Mouse (Mus musculus): ENCODE measurements around the gene Lrrc75a. TPM values are rescaled to one million over a fixed set of nuclear protein-coding genes. Genes with fewer than 3 reads are reported as not detected.

Gene Lrrc75a
- total RNA-seq, 2 experiments from 2014 or later, result 4.4 to 7.1 TPM

- peak; percentile 55 to 63 for DNase-seq
- intact Hi-C loops (cut with DNase I), result no loop called here
Measured at GRCm38 (mm10) chr11:62645732-62646494, 2.4 kb downstream of the Lrrc75a start.

GRCm38 (mm10) chr11:62645337-62645675 is 3.0 kb downstream of the Lrrc75a start:
- DNase-seq, result no peak
- intact Hi-C loops (cut with DNase I), result no loop called here

GRCm38 (mm10) chr11:62644602-62645336 is 3.6 kb downstream of the Lrrc75a start:
- intact Hi-C loops (cut with DNase I), result no loop called here
- no peak for DNase-seq

GRCm38 (mm10) chr11:62643681-62644363 is 4.5 kb downstream of the Lrrc75a start:
- no peak for DNase-seq
- intact Hi-C loops (cut with DNase I), result no loop called here

GRCm38 (mm10) chr11:62643011-62643631 is 5.2 kb downstream of the Lrrc75a start:
- intact Hi-C loops (cut with DNase I), result no loop called here
- no peak for DNase-seq

GRCm38 (mm10) chr11:62642023-62642844 is 6.1 kb downstream of the Lrrc75a start:
- no peak for DNase-seq
- intact Hi-C loops (cut with DNase I), result no loop called here

- intact Hi-C loops (cut with DNase I), result no loop called here
- no peak for DNase-seq
Measured at GRCm38 (mm10) chr11:62640378-62640777, 7.9 kb downstream of the Lrrc75a start.

- intact Hi-C loops (cut with DNase I), result no loop called here
- no peak for DNase-seq
Measured at GRCm38 (mm10) chr11:62638402-62638801, 9.9 kb downstream of the Lrrc75a start.

- DNase-seq, result no peak
- intact Hi-C loops (cut with DNase I), result no loop called here
Measured at GRCm38 (mm10) chr11:62637806-62638205, 10.5 kb downstream of the Lrrc75a start.

GRCm38 (mm10) chr11:62637401-62637800 is 10.9 kb downstream of the Lrrc75a start:
- DNase-seq, result no peak
- intact Hi-C loops (cut with DNase I), result no loop called here

- intact Hi-C loops (cut with DNase I), result no loop called here
- DNase-seq, result no peak
Measured at GRCm38 (mm10) chr11:62636840-62637221, 11.5 kb downstream of the Lrrc75a start.

- intact Hi-C loops (cut with DNase I), result no loop called here
- no peak for DNase-seq
Measured at GRCm38 (mm10) chr11:62636105-62636839, 12.1 kb downstream of the Lrrc75a start.

GRCm38 (mm10) chr11:62635406-62635805 is 12.9 kb downstream of the Lrrc75a start:
- no peak for DNase-seq
- intact Hi-C loops (cut with DNase I), result no loop called here

GRCm38 (mm10) chr11:62631138-62631537 is 17.2 kb downstream of the Lrrc75a start:
- intact Hi-C loops (cut with DNase I), result no loop called here
- no peak for DNase-seq

GRCm38 (mm10) chr11:62630225-62630821 is 18.0 kb downstream of the Lrrc75a start:
- no peak for DNase-seq
- intact Hi-C loops (cut with DNase I), result no loop called here

GRCm38 (mm10) chr11:62629352-62630224 is 18.7 kb downstream of the Lrrc75a start:
- no peak for DNase-seq

GRCm38 (mm10) chr11:62624341-62625291 is 23.7 kb downstream of the Lrrc75a start:
- intact Hi-C loops (cut with DNase I), result no loop called here
- DNase-seq, result no peak

More at GRCm38 (mm10) chr11:62629352-62630224, 18.7 kb downstream of the Lrrc75a start:
- intact Hi-C loops (cut with DNase I), result no loop called here

All from heart, postnatal 36 days (tissue).